Mouse (Mus musculus) forebrain, embryonic 12.5 days (tissue): Measurements from ENCODE around the gene Gm8369. TPM values are rescaled to one million over a fixed set of nuclear protein-coding genes. Genes with fewer than 3 reads are reported as not detected.
"Not testable (repeated sequence)": the region's sequence is repeated elsewhere in the genome, so short reads cannot be mapped to it uniquely, and the experiment has no call there.

Source experiments
- ATAC-seq: fragments of 200-750 bp; cut with Nextera tagmentation; 2 replicates; pipeline ENCODE4 v1.8.0; 2017; ENCODE audit warnings: moderate TSS enrichment; ENCODE audit not compliant: low FRiP score
- H3K27ac ChIP-seq: fragments of 300-500 bp; sonication (generic); 2 replicates; pipeline ENCODE4 v1.5.1; 2016; ENCODE audit warnings: mild to moderate bottlenecking
- H3K27me3 ChIP-seq: fragments of 300-500 bp; sonication (generic); 2 replicates; pipeline ENCODE4 v1.6.1; 2016; ENCODE audit warnings: mild to moderate bottlenecking
- H3K36me3 ChIP-seq: fragments of 300-500 bp; sonication (generic); replicated peaks from 2 replicates; pipeline ENCODE4 v1.6.1; 2016; ENCODE audit warnings: mild to moderate bottlenecking
- H3K4me1 ChIP-seq: fragments of 300-500 bp; sonication (generic); 2 replicates; pipeline ENCODE4 v1.6.1; 2016
- H3K4me2 ChIP-seq: fragments of 300-500 bp; sonication (generic); 2 replicates; pipeline ENCODE4 v1.6.1; 2016; ENCODE audit warnings: mild to moderate bottlenecking, moderate library complexity
- H3K4me3 ChIP-seq: fragments of 300-500 bp; sonication (generic); replicated peaks from 2 replicates; pipeline ENCODE4 v1.5.1; 2016; ENCODE audit warnings: mild to moderate bottlenecking
- H3K9ac ChIP-seq: fragments of 300-500 bp; sonication (generic); 2 replicates; pipeline ENCODE4 v1.6.1; 2016; ENCODE audit warnings: mild to moderate bottlenecking
- H3K9me3 ChIP-seq: fragments of 300-500 bp; sonication (generic); 2 replicates; pipeline ENCODE4 v1.6.1; 2016
- WGBS: fragments of 180-500 bp; shearing (Covaris S2); methylation state at CpG from one replicate; pipeline ENCODE4 v1.1.7; 2016; 5-methylcytosine and 5-hydroxymethylcytosine counted together
- polyA plus RNA-seq: library from polyadenylated mRNA; unstranded; fragments of >200 nt; fragmentation: Nextera tagmentation; extraction: Ambion mirVana; gene quantifications from 2 replicates; pipeline ENCODE4 v1.2.1, GENCODE M21; 2016

Gene Gm8369
- polyA plus RNA-seq, 1 experiment from 2014 or later, result not detected

GRCm38 (mm10) chr19:11485266-11485665 is 472 bp upstream of the Gm8369 start:
- no peak for ATAC-seq
- WGBS, result 93% methylated on average over 3 of the region's 3 CpGs

GRCm38 (mm10) chr19:11486599-11486998 is 861 bp downstream of the Gm8369 start:
- Histone ChIP-seq H3K4me1 (no peaks in the 10 kb centered on the region), H3K4me3 (no peak overlapping the region), H3K9me3 (no peaks in the 10 kb centered on the region), H3K27me3 (no peaks in the 10 kb centered on the region), H3K27ac (no peak overlapping the region), H3K9ac (no peak overlapping the region), H3K4me2 (no peak overlapping the region), H3K36me3 (no peaks in the 10 kb centered on the region)
- WGBS, result 88% methylated on average over 1 of the region's 1 CpGs
- no peak for ATAC-seq

More at GRCm38 (mm10) chr19:11485266-11485665, 472 bp upstream of the Gm8369 start:
- Histone ChIP-seq H3K36me3 (no peaks in the 10 kb centered on the region), H3K27me3 (no peaks in the 10 kb centered on the region), H3K9ac (no peak overlapping the region), H3K4me1 (no peaks in the 10 kb centered on the region), H3K4me2 (no peak overlapping the region), H3K27ac (no peak overlapping the region), H3K4me3 (no peak overlapping the region), H3K9me3 (no peaks in the 10 kb centered on the region)

- no peaks in the 10 kb centered on the region for H3K36me3 ChIP-seq
- no peak overlapping the region for H3K27ac ChIP-seq
- WGBS, result 81% methylated on average over 4 of the region's 4 CpGs
- ATAC-seq, result no peak
- H3K4me2 ChIP-seq, result no peak overlapping the region
- H3K4me3 ChIP-seq, result no peak overlapping the region
- no peak overlapping the region for H3K9ac ChIP-seq
- H3K9me3 ChIP-seq, result no peaks in the 10 kb centered on the region
- no peaks in the 10 kb centered on the region for H3K4me1 ChIP-seq
- no peaks in the 10 kb centered on the region for H3K27me3 ChIP-seq
Measured at GRCm38 (mm10) chr19:11491406-11492189, 5.9 kb downstream of the Gm8369 start.

GRCm38 (mm10) chr19:11492671-11493070 is 6.9 kb downstream of the Gm8369 start:
- Histone ChIP-seq H3K4me1 (no peaks in the 10 kb centered on the region), H3K9me3 (no peaks in the 10 kb centered on the region), H3K27me3 (no peaks in the 10 kb centered on the region), H3K9ac (no peak overlapping the region), H3K27ac (no peak overlapping the region), H3K4me2 (no peak overlapping the region), H3K4me3 (no peak overlapping the region), H3K36me3 (no peaks in the 10 kb centered on the region)
- no peak for ATAC-seq
- 82% methylated on average over 1 of the region's 1 CpGs for WGBS

GRCm38 (mm10) chr19:11494519-11494918 is 8.8 kb downstream of the Gm8369 start:
- Histone ChIP-seq H3K4me2 (no peak overlapping the region), H3K27me3 (no peaks in the 10 kb centered on the region), H3K9me3 (no peaks in the 10 kb centered on the region), H3K4me3 (no peak overlapping the region), H3K4me1 (no peaks in the 10 kb centered on the region), H3K9ac (no peak overlapping the region), H3K27ac (no peak overlapping the region), H3K36me3 (no peaks in the 10 kb centered on the region)
- 90% methylated on average over 3 of the region's 3 CpGs for WGBS
- ATAC-seq, result no peak

GRCm38 (mm10) chr19:11496361-11496760 is 10.6 kb downstream of the Gm8369 start:
- 85% methylated on average over 6 of the region's 6 CpGs for WGBS
- H3K4me3 ChIP-seq, result no peak overlapping the region
- no peak for ATAC-seq

GRCm38 (mm10) chr19:11497300-11497699 is 11.6 kb downstream of the Gm8369 start:
- H3K4me1 ChIP-seq, ATAC-seq, H3K27me3 ChIP-seq, H3K9ac ChIP-seq, H3K4me2 ChIP-seq, H3K4me3 ChIP-seq, H3K27ac ChIP-seq, H3K36me3 ChIP-seq, H3K9me3 ChIP-seq: not testable (repeated sequence)
- WGBS, result 77% methylated on average over 1 of the region's 1 CpGs

More at GRCm38 (mm10) chr19:11496361-11496760, 10.6 kb downstream of the Gm8369 start:
- Histone ChIP-seq H3K4me2 (no peak overlapping the region), H3K27ac (no peak overlapping the region), H3K9me3 (no peaks in the 10 kb centered on the region), H3K36me3 (no peaks in the 10 kb centered on the region), H3K4me1 (no peaks in the 10 kb centered on the region), H3K9ac (no peak overlapping the region), H3K27me3 (no peaks in the 10 kb centered on the region)

GRCm38 (mm10) chr19:11500796-11501195 is 15.1 kb downstream of the Gm8369 start:
- Histone ChIP-seq H3K27me3 (no peaks in the 10 kb centered on the region), H3K4me2 (no peak overlapping the region), H3K36me3 (no peaks in the 10 kb centered on the region), H3K9me3 (no peaks in the 10 kb centered on the region), H3K4me3 (no peak overlapping the region), H3K4me1 (no peaks in the 10 kb centered on the region), H3K9ac (no peak overlapping the region), H3K27ac (no peak overlapping the region)
- ATAC-seq, result no peak
- WGBS, result 92% methylated on average over 1 of the region's 1 CpGs

GRCm38 (mm10) chr19:11501326-11501725 is 15.6 kb downstream of the Gm8369 start:
- Histone ChIP-seq H3K9me3 (no peaks in the 10 kb centered on the region), H3K27ac (no peak overlapping the region), H3K36me3 (no peaks in the 10 kb centered on the region), H3K9ac (no peak overlapping the region), H3K4me3 (no peak overlapping the region), H3K4me1 (no peaks in the 10 kb centered on the region), H3K27me3 (no peaks in the 10 kb centered on the region), H3K4me2 (no peak overlapping the region)
- WGBS, result 89% methylated on average over 4 of the region's 4 CpGs
- no peak for ATAC-seq

- no peak overlapping the region for H3K27ac ChIP-seq
- no peaks in the 10 kb centered on the region for H3K9me3 ChIP-seq
- no peaks in the 10 kb centered on the region for H3K36me3 ChIP-seq
- no peak overlapping the region for H3K4me3 ChIP-seq
- WGBS, result 98% methylated on average over 1 of the region's 1 CpGs
- no peak for ATAC-seq
- H3K4me2 ChIP-seq, result no peak overlapping the region
- no peaks in the 10 kb centered on the region for H3K27me3 ChIP-seq
- no peak overlapping the region for H3K9ac ChIP-seq
- no peaks in the 10 kb centered on the region for H3K4me1 ChIP-seq
Measured at GRCm38 (mm10) chr19:11504857-11505256, 19.1 kb downstream of the Gm8369 start.

- WGBS, result 86% methylated on average over 1 of the region's 1 CpGs
- Histone ChIP-seq H3K4me1 (no peaks in the 10 kb centered on the region), H3K27me3 (no peaks in the 10 kb centered on the region), H3K36me3 (no peaks in the 10 kb centered on the region), H3K9ac (no peak overlapping the region), H3K4me2 (no peak overlapping the region), H3K27ac (no peak overlapping the region), H3K9me3 (no peaks in the 10 kb centered on the region), H3K4me3 (no peak overlapping the region)
- no peak for ATAC-seq
Measured at GRCm38 (mm10) chr19:11513458-11513857, 27.7 kb downstream of the Gm8369 start.

GRCm38 (mm10) chr19:11516246-11516645 is 30.5 kb downstream of the Gm8369 start, which contains the start of gene Ms4a6b:
Gene Ms4a6b (plus strand): TSS chr19:11516512.
- Histone ChIP-seq H3K9ac (no peak within 1 kb of the TSS), H3K27me3 (no peaks in the 10 kb centered on the region), H3K36me3 (no peaks in the 10 kb centered on the region), H3K9me3 (no peaks in the 10 kb centered on the region), H3K4me3 (no peak within 1 kb of the TSS), H3K4me2 (no peak within 1 kb of the TSS), H3K27ac (no peak within 1 kb of the TSS), H3K4me1 (no peaks in the 10 kb centered on the region)
- no peak for ATAC-seq

- 80% methylated on average over 4 of the region's 4 CpGs for WGBS
- Histone ChIP-seq H3K27ac (no peak overlapping the region), H3K9ac (no peak overlapping the region), H3K36me3 (no peaks in the 10 kb centered on the region), H3K9me3 (no peaks in the 10 kb centered on the region), H3K4me3 (no peak overlapping the region), H3K4me2 (no peak overlapping the region), H3K27me3 (no peaks in the 10 kb centered on the region), H3K4me1 (no peaks in the 10 kb centered on the region)
- no peak for ATAC-seq
Measured at GRCm38 (mm10) chr19:11516845-11517244, 31.1 kb downstream of the Gm8369 start.
